Mouse (Mus musculus): ENCODE results near the gene Rab3d.

The Rab3d gene

DNA sequence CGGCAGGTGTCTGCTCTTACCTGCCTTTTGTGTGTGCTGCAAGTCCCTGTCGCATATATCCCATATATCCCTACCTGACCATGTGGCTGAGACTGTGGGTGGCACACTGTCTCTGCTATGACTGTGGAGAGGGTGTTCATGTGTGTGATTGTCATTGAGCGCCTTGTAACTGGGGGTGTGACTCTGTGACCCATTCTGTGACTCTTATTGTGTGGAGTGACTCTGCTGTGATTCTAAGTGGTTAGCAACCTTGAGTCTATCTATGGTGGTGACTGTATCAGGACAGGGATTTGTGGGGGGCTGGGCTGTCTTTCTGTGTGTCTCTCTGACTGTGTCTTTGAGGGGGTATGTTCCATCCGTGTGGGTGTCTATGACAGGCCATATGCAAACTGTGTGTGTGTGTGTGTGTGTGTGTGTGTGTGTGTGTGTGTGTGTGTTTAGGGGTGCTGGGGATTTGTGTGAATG is 19.8 kb upstream of the Rab3d start:
- DNase-seq = no peak

DNA sequence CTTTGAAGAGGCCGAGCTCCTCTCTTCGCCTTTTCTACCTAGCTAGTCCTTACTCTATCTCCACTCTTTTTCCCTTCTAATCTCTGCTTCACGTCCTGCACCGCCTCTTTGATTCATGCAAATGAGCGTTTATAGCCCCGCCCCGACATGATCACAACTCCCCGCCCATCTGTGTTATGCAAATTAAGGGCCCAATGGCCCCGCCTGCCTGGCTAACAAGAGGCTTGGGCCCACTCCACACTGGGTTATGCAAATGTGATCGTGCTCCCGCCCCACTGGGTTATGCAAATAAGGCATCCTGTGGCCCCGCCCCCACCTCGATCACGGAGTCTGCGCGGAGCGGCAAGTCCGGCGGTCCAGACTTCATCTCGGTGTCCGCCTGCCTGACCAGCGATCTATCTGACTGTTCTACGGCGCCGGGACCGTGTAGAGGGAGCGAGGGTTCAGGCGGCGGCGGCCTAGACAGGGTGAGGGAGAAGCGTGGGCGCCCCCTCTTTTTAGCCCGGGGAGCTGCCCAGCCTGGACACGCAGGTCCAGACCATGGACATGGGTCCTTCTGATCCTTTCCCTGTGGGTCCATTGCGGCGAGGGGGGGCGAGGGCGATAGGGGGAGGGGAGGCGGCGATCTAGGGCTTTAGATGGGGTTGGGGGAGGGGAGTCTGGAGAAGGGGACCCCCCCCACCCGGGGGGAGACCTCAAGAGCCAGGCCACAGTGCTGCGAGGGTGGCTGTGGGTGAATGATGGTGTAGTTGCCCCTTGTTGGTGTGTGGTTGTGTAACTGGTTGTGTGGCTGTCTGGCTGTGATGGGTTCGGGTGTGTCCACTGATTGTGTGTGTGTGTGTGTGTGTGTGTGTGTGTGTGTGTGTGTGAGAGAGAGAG is 18.9 kb upstream of the Rab3d start, which contains the start of gene Plppr2:
TSS of gene Plppr2 (plus strand) at position 342 of the 879 bp plus-strand sequence.
- peak; percentile 100 for DNase-seq

DNA sequence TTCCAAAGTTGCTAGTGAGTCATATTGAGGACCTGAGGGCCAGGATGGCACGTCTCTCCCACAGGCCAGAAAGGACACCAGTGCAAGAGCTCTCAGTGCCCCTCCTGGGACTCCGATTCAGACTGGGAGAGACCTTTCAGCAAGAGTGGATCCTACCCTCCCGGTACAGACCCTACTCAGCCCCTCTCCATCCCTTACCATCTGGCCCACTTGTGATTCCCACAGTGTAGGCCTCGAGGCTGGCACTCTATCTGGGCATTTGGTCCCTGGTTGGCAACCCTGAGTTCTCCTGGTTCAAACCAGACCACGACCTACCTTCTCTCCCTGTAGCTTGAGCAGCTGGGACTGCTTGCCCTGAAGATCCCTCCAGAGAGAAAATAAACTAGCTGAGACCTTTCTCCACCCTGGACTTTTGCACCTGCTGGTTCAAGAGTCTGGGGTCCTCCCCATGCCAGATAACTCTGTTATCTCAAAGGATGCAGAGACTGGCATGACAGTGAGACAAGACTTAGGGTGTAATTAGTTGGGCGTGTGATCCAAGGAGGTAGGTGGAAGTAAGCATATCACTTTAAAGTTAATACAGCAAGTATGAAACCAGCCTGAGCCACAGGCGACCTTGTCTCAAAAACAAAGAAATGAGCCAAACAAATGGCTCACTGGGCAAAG is 17.6 kb upstream of the Rab3d start:
- DNase-seq = peak; percentile 59

DNA sequence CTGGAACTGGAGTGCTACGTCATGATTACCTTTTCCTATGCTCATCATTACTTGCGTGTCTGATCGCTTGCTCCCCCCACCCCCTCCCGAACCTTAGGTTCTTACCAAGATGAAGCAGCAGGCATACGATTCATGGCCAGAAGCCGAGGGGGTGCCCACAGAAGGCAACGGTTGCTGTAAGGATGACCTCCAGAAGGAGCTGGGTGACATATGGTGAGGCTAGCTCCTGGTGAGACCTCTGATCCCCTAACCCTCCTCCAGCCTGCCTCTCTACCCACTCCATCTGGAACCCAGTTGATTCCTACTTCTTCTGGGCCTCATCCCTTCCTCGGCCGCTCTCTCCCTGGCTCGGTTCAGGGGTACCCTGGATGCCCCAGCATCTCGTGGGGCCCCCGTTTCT is 16.0 kb upstream of the Rab3d start:
- DNase-seq = peak; percentile 67

DNA sequence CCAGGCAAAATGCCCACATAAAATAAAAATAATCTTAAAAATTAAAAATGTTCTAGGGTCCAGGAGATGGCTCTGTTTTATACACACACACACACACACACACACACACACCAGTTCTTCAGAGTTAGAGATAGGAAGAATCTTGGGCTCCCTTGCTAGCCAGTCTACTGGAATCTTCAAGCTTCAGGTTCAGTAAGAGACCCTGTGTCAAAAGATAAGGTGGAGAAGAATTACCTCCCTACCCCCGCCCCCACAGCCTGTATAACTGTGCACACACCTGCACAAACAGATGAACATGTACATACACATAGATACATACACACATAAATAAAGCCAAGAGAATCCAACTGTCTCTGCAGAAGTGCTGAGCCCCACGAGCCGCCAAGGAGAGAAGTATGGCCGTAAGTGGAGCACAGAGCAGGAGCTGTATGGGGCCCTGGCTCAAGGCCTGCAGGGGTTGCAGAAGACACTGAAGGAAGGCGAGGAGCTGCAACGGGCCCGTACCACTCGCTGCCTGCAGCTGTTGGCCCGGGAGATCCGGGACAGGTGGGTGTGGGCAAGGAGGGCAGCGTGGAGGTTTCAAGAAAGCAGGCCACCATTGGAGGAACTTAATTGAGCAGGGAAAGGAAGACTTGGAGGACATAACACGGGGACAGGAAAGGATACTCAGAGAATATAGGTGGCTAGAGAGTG is 14.6 kb upstream of the Rab3d start:
- peak; percentile 36 for DNase-seq

DNA sequence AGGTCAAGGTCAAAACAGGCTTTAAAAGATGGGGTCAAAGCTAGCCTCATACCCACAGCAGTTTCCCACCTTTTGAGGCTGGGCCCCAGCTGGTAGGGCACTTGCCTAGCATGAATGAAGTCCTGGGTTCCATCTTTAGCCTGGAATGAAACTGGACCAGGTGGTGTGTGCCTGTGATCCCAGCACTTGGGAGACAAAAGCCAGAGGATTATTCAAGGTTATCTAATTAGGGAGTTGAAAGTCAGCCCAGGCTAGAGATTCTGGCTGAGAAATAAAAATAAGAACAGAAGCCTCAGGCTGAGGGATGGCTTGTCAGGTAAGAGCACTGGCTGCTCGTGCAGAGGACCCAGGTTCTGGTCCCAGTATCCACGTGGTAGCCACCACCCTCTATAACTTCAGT is 14.0 kb upstream of the Rab3d start:
- DNase-seq = peak; percentile 41

DNA sequence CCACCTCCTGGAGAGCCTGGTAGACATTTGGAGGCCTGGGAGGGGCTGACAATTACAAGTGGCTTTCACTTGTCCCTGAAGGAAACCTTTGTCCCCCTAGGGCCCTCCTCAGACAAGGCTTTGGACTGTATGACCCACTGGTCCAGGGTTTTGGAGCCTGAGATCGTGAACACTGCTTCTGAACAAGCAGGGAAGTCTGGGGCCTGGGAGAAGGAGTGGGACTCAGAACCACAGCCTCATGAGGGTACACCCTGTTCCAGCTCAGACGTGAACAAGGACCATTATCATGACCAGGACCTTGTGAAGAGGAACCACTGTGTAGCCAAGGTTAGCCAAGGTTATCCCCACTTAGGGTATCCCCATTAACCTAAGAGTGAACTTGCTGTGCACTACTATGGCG is 11.2 kb upstream of the Rab3d start:
- DNase-seq = peak; percentile 36

DNA sequence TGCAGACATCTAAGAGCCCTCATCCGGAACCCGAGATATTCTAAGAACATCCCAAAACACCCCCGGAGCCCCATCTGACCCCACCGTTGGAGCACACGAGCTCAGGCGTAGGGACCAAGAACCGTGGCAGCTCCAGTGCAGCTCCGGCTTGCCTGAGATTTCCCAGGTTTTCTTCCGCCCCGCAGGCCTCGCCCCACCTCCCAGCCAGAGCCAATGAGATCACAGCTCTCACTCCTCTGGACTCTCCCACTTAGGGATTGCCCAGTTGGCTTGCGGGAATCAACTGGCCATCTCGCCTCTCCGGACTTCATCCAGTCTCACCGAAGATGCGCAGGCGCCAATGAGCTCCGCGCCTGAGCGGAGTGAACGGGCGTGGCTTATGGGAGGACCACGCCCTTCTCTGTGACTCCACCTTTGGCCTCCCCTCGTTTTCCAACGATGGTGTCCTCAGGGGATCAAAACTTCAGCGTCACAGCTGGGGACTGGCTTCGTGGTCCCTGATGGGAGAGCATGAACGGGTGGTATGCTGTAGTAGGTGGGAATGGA is 9.3 kb upstream of the Rab3d start, which contains the start of the genes Ccdc159 and Tmem205:
TSS of gene Ccdc159 (plus strand) at position 264 of the 546 bp plus-strand sequence.
TSS of gene Tmem205 (minus strand) at position 349 of the 546 bp plus-strand sequence.
- peak; percentile 97 for DNase-seq

DNA sequence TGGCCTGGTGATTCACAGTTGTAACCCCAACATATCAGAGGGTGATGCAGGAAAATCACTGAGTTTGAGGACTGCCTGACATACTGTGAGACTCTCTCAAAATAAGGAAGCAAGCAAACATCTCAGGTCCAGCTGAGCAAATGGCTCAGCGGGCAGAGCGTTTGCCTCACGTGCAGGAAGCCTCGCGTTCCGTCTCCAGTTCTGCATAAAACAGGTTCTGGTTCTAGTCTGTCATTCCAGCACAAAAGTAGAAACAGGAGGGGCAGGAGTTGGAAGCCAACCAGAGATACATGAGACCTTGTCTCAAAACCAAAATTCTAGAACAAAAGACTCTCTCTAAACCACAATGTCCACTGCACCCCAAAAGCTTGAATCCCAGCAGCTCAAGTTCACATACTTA is 8.8 kb upstream of the Rab3d start:
- peak; percentile 36 for DNase-seq

DNA sequence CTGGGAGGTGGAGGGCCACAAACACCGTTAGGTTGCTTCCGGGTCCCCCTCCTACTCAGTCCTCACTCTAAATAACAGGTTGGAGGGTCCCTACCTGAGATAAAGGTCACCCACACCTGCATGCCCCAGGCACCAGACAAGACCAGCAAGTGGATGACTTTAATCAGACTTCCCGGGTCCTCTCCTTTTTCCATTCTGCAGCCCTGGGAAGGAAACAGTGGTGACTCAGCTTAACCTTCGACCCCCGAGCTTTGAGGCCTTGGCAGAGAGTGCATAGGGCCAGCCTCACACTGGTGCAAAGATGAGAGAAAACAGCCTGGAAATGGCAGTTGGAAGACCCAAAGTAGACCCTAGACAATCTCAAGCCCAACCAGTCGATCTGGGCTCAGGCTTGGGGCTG is 8.2 kb upstream of the Rab3d start:
- peak; percentile 37 for DNase-seq

DNA sequence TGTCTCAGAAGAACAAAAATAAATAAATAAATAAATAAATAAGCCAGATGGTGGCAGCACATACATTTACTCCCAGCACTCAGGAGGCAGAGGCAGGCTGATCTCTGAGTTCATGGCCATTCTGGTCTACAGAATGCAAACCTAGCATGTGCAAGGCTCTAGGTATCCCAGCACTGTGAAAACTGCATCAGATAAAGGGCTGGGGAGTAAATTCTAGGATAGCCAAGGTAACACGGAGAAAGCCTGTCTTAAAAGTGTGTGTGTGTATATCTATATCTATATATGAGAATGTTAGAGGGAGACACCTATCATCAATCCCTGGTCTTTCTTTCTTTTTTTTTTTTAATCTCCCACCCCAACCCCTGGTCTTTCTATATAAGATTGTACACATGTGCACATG is 7.5 kb upstream of the Rab3d start:
- DNase-seq = no peak

DNA sequence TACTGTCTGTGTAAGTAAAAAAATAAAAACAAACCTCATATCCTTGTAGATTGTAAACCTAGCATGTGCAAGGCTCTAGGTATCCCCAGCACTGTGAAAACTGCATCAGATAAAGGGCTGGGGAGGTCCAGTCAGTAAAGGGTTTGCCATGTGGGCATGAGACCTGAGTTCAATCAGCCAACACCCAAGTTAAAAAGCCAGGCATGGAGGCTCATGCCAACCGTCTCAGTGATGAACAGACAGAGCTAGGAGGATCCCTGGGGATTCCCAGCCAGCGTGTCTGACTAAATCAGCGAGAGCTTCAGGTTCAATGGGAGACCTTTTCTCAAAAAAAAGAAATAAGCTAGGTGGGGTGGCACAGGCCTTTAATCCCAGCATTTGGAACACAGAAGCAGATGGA is 7.0 kb upstream of the Rab3d start:
- DNase-seq = no peak

DNA sequence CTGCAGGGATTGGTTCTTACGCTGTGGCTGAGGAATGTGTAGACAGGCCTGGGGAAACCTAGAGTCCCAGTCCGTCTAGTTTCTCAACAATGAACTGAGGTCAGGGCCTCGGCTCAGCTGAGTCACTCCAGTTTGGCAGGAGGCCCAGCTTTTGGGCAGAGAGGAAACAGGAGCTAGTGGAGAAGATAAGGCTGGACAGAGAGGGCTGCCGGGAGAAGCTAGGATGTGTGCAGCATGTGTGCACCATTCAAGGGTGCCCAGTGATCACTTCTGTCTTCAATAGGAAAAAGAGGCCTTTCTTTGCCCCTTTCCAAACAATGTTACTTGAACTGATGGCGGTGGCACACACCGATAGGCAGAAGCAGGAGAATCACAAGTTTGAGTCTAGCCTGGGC is 6.1 kb upstream of the Rab3d start:
- DNase-seq = peak; percentile 49

DNA sequence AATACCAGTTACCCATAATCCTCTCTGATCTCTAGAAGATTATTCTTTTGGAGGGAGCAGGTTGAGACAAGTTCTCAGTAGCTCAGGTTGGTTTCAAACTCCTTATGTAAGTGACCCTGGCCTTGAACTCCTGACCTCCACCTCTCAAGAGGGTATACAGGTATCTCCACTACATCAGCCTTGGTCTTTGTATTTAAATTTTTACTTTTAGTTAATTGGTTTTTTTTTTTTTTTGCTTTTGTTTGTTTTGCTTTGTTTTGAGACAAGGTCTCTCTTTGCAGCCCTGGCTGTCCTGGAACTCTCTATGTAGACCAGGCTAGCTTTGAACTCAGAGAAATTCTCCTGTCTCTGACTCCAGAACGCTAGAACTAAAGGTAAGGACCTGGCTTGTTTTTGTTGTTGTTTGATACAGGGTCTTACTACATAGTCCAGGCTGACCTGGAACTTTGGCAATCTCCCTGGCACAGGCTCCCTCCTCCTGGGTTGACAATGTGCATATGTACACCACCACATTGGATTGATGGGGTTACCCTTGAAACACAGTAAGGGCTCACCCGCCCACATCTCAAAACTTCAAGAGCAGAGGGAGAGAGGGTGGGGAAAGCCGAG is 5.6 kb upstream of the Rab3d start:
- DNase-seq = no peak

DNA sequence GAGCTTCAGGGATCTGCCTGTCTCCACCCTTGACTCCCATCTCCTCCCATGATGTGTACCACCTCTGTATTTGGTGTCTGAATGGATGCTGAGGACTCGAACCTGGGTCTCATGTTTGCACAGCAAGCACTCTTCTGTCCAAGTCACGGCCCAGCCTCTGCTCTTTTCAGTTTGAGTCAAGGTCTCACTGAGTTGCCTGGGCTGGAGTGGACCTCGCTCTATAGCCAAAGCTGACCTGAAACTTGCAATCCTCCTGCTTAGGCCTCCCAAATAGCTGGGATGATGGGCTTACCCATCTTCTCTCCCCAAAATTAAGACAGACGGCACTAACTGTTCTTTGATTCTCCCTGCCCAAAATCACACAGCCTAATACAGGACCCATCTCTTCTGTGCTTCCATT is 5.0 kb upstream of the Rab3d start:
- no peak for DNase-seq

DNA sequence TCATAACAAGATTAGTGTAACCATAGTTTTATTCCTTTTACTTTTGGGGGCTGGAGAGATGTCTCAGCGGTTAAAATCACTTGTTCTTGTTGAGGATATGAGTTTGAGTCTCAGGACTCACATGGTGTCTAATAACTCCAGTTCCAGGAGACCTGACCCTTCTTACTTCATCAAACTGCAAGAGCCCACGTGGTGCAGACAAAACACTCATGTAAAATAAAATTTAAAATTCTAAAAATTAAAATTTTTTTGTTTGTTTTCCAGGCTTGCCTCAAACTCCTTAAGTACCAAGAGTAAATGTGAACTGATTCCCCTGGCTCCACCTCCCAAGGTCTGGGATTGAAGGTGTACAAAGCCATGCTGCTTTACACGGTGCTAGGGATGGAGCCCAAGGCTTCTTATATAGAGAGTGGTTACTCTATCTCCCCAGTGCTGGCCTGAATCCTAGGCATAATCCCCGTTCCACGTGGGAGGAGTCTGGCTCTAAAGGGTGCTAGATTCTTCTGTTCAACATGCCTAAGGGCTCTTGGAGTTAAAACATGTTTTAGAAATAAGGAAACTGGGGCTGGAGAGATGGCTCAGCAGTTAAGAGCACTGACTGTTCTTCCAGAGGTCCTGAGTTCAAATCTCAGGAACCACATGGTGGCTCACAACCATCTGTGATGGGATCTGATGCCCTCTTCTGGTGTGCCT is 846 bp upstream of the Rab3d start:
- no peak for DNase-seq

DNA sequence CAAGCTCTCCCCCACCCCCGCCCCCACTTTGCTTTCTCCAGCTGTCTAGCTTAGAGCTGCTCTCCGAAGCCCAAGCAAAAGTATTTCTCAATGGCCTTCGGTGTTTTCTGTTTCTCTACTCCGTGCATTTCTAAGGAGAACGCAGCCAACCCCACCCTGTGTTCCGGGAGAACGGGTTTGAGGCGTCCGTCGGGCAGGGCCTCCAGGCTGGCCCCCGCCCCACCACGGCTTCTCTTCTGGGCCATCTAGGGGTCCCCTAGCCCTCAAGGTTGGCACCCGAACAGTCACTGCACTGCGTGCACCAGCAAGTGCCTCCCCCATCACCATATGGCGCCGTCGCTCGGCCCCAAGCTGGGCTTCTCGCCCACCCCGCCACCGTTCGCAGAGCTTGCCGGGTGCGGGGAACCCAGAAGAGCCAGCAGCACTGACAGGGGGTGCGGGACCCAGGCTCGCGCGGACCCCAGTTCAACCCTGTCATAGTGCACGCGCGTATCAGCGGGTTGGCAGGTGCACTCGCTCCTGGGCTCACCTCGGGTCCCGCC is 428 bp downstream of the Rab3d start:
- no peak for DNase-seq

DNA sequence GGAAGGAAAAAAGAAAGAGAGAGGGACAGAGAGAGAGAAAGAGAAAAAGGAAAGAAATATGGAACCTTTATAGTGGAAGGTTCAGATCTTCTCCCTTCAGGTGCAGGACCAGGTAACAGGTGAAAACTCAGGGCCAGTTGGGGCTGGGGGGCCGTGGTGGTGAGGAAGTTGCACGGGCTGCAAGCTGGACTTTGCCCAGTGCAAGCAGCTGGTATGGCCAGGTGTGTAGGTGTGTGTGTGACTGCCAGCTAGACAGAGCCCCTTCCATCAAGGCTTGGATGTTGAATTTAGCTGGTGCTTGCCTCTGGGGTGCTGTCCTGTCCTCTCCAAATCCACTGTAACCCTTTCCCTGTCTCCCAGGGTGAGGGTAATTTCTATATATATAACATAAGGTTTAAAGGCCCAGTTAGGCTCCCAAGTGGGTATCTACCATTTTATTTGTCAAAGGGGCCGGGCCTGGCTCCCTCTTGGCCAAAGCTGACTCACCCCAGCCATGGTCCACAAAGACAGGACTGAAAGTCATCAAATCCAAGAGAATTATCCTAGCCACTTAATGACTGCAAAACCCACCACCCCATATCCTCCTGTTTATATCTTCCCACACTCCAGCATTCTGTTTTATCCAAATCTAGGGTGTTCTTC is 1.0 kb downstream of the Rab3d start:
- DNase-seq = no peak

DNA sequence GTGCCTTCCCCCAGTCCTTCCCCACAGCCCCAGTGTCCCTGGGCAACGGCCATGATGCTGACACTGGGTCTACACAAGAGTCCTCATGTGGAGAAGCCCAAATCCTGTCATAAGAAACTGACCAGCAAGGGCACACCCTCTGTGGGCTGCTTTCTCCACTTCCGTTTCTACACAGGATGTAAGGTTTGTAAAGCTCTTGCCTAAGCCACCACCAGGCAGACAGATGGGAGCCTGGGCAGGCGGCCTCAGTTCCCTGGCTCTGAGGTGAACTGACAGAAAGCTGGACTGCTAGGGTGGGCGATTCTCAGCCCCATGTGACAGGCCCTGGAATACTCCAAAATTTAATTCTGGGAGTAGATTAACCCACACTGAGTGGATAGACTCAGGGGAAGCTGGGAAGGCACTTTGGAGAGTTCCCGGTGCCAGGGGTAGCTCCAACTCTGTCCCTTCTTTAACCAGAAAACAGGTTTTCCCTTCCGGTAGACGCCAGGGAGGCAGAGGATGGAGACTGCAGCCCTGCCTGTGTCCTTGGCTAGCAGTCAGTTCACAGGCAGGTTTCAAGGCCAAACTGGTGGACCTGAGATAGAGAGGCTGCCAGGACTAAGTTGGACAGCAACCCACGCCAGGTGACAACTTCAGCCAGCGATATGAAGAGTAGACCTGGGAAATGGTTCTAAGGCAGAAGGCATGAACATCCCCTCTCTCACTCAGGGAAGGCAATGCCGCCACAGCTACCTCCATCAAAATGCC is 8.3 kb downstream of the Rab3d start:
- DNase-seq = peak; percentile 54

DNA sequence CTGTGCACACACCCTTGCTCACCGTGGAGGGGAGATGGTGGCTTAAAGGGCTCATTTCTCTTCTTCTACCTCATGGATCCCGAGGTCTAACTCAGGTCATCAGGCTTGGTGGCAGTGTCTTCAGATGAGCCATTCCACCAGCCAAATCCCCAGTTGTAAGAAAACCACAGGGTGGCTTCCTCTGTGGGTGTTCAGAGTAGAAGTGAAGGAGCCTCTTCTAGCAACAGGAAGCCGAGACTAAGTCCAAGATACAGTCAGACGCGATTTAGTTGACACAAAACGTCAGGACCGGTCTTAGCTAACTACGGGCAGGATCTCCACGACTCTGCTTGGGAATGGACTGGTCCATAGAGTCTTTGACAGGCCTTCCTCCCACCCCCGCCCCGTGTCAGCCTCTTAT is 9.8 kb downstream of the Rab3d start:
- no peak for DNase-seq

Measured in cerebellum, adult 11-12 months (tissue).